Mouse (Mus musculus) kidney, embryonic 14.5 days (tissue): ENCODE measurements at regions not wholly inside any gene's neighbourhood (a gene's known extent, or its start where the extent isn't known, plus 50 kb on each side); places are given as distances from the start of the nearest gene placed in this dataset.

Source experiments
- ATAC-seq: fragments of 200-750 bp; cut with Nextera tagmentation; 2 replicates; pipeline ENCODE4 v1.8.0; 2017; ENCODE audit warnings: moderate number of reproducible peaks, mild to moderate bottlenecking, moderate TSS enrichment, moderate library complexity; ENCODE audit not compliant: low FRiP score, low TSS enrichment
- H3K27ac ChIP-seq: fragments of 300-500 bp; sonication (generic); 2 replicates; pipeline ENCODE4 v1.5.1; 2014; ENCODE audit warnings: low read depth, mild to moderate bottlenecking, low read length, moderate library complexity, mixed read lengths
- H3K27me3 ChIP-seq: fragments of 300-500 bp; sonication (generic); 2 replicates; pipeline ENCODE4 v1.6.1; 2014; ENCODE audit warnings: mild to moderate bottlenecking, low read length; ENCODE audit not compliant: control insufficient read depth, insufficient read depth
- H3K36me3 ChIP-seq: fragments of 300-500 bp; sonication (generic); 2 replicates; pipeline ENCODE4 v1.6.1; 2014; ENCODE audit warnings: low read length, mixed read lengths; ENCODE audit not compliant: control insufficient read depth, insufficient read depth
- H3K4me1 ChIP-seq: fragments of 300-500 bp; sonication (generic); 2 replicates; pipeline ENCODE4 v1.6.1; 2014; ENCODE audit warnings: low read length, mixed read lengths; ENCODE audit not compliant: control insufficient read depth, insufficient read depth
- H3K4me2 ChIP-seq: fragments of 300-500 bp; sonication (generic); replicated peaks from 2 replicates; pipeline ENCODE4 v1.6.1; 2014; ENCODE audit warnings: low read depth, mild to moderate bottlenecking, low read length
- H3K4me3 ChIP-seq: fragments of 300-500 bp; sonication (generic); 2 replicates; pipeline ENCODE4 v1.5.1; 2014; ENCODE audit warnings: mild to moderate bottlenecking, low read length
- H3K9ac ChIP-seq: fragments of 300-500 bp; sonication (generic); 2 replicates; pipeline ENCODE4 v1.6.1; 2014; ENCODE audit warnings: low read depth, mild to moderate bottlenecking, low read length, moderate library complexity
- H3K9me3 ChIP-seq: fragments of 300-500 bp; sonication (generic); 2 replicates; pipeline ENCODE4 v1.6.1; 2016; ENCODE audit warnings: low read length; ENCODE audit not compliant: control insufficient read depth
- WGBS: fragments of 180-500 bp; shearing (Covaris S2); extraction: QIAGEN DNeasy Blood & Tissue Kit; methylation state at CpG from one replicate; pipeline ENCODE4 v1.1.7; 2014; 5-methylcytosine and 5-hydroxymethylcytosine counted together

GRCm38 (mm10) chr15:87374670-87375069, 169.4 kb upstream of the Fam19a5 start:
- Histone ChIP-seq H3K9me3 (no peaks in the 10 kb centered on the region), H3K27ac (no peak overlapping the region), H3K4me1 (no peaks in the 10 kb centered on the region), H3K36me3 (no peaks in the 10 kb centered on the region), H3K4me3 (no peak overlapping the region), H3K9ac (no peak overlapping the region), H3K27me3 (no peaks in the 10 kb centered on the region), H3K4me2 (no peak overlapping the region)
- no peak for ATAC-seq
- 71% methylated on average over 13 of the region's 13 CpGs for WGBS

GRCm38 (mm10) chr15:87375596-87376194, 168.4 kb upstream of the Fam19a5 start:
- Histone ChIP-seq H3K4me1 (no peaks in the 10 kb centered on the region), H3K4me3 (no peak overlapping the region), H3K9ac (no peak overlapping the region), H3K4me2 (no peak overlapping the region), H3K36me3 (no peaks in the 10 kb centered on the region), H3K27ac (no peak overlapping the region), H3K27me3 (no peaks in the 10 kb centered on the region), H3K9me3 (no peaks in the 10 kb centered on the region)
- no peak for ATAC-seq
- 75% methylated on average over 14 of the region's 14 CpGs for WGBS

- Histone ChIP-seq H3K27ac (no peak overlapping the region), H3K4me1 (no peaks in the 10 kb centered on the region), H3K27me3 (no peaks in the 10 kb centered on the region), H3K4me3 (no peak overlapping the region), H3K36me3 (no peaks in the 10 kb centered on the region), H3K4me2 (no peak overlapping the region), H3K9me3 (peaks cover 7% of the 10 kb centered on the region; the same call in 1 of the 2 replicates), H3K9ac (no peak overlapping the region)
- ATAC-seq: no peak
- WGBS: 29% methylated on average over 6 of the region's 6 CpGs
Observed at GRCm38 (mm10) chr15:87383551-87384265, 160.4 kb upstream of the Fam19a5 start.

GRCm38 (mm10) chr15:87384279-87385066, 159.6 kb upstream of the Fam19a5 start:
- 31% methylated on average over 13 of the region's 13 CpGs for WGBS
- H3K27ac ChIP-seq: no peak overlapping the region
- peaks cover 7% of the 10 kb centered on the region; the same call in 1 of the 2 replicates for H3K9me3 ChIP-seq
- H3K4me2 ChIP-seq: no peak overlapping the region
- H3K4me1 ChIP-seq: no peaks in the 10 kb centered on the region
- no peaks in the 10 kb centered on the region for H3K27me3 ChIP-seq
- H3K36me3 ChIP-seq: no peaks in the 10 kb centered on the region
- H3K4me3 ChIP-seq: no peak overlapping the region
- no peak overlapping the region for H3K9ac ChIP-seq
- peak; percentile 65; the same call in 1 of the 2 replicates for ATAC-seq

- Histone ChIP-seq H3K9me3 (peaks cover 7% of the 10 kb centered on the region; the same call in 1 of the 2 replicates), H3K4me3 (no peak overlapping the region), H3K9ac (no peak overlapping the region), H3K27ac (no peak overlapping the region), H3K36me3 (no peaks in the 10 kb centered on the region), H3K4me2 (no peak overlapping the region), H3K4me1 (no peaks in the 10 kb centered on the region), H3K27me3 (no peaks in the 10 kb centered on the region)
- ATAC-seq: no peak
- 83% methylated on average over 6 of the region's 6 CpGs for WGBS
Observed at GRCm38 (mm10) chr15:87386513-87386983, 157.6 kb upstream of the Fam19a5 start.

- Histone ChIP-seq H3K4me1 (no peaks in the 10 kb centered on the region), H3K9ac (no peak overlapping the region), H3K27me3 (no peaks in the 10 kb centered on the region), H3K4me3 (no peak overlapping the region), H3K9me3 (peaks cover 7% of the 10 kb centered on the region; the same call in 1 of the 2 replicates), H3K4me2 (no peak overlapping the region), H3K36me3 (no peaks in the 10 kb centered on the region), H3K27ac (no peak overlapping the region)
- no peak for ATAC-seq
- WGBS: 14% methylated on average over 8 of the region's 8 CpGs
Observed at GRCm38 (mm10) chr15:87391395-87391794, 152.7 kb upstream of the Fam19a5 start.

GRCm38 (mm10) chr15:87398396-87398795, 145.7 kb upstream of the Fam19a5 start:
- no peaks in the 10 kb centered on the region for H3K9me3 ChIP-seq
- 28% methylated on average over 4 of the region's 4 CpGs for WGBS
- no peaks in the 10 kb centered on the region for H3K27me3 ChIP-seq
- H3K4me3 ChIP-seq: no peak overlapping the region
- H3K9ac ChIP-seq: no peak overlapping the region
- H3K4me2 ChIP-seq: no peak overlapping the region
- H3K4me1 ChIP-seq: peaks cover 4% of the 10 kb centered on the region; the same call in 1 of the 2 replicates
- no peak for ATAC-seq
- no peaks in the 10 kb centered on the region for H3K36me3 ChIP-seq
- H3K27ac ChIP-seq: no peak overlapping the region

GRCm38 (mm10) chr15:87405689-87406088, 138.4 kb upstream of the Fam19a5 start:
- H3K4me1 ChIP-seq: no peaks in the 10 kb centered on the region
- no peak overlapping the region for H3K4me2 ChIP-seq
- no peaks in the 10 kb centered on the region for H3K9me3 ChIP-seq
- 87% methylated on average over 5 of the region's 5 CpGs for WGBS
- ATAC-seq: no peak
- H3K4me3 ChIP-seq: no peak overlapping the region
- no peaks in the 10 kb centered on the region for H3K27me3 ChIP-seq
- no peaks in the 10 kb centered on the region for H3K36me3 ChIP-seq
- no peak overlapping the region for H3K27ac ChIP-seq
- H3K9ac ChIP-seq: no peak overlapping the region

- no peak for ATAC-seq
- no peak overlapping the region for H3K9ac ChIP-seq
- no peak overlapping the region for H3K27ac ChIP-seq
- H3K9me3 ChIP-seq: no peaks in the 10 kb centered on the region
- H3K27me3 ChIP-seq: no peaks in the 10 kb centered on the region
- no peak overlapping the region for H3K4me3 ChIP-seq
- H3K4me2 ChIP-seq: no peak overlapping the region
- H3K4me1 ChIP-seq: no peaks in the 10 kb centered on the region
- H3K36me3 ChIP-seq: no peaks in the 10 kb centered on the region
- 51% methylated on average over 12 of the region's 12 CpGs for whole genome bisulfite sequencing
Observed at GRCm38 (mm10) chr15:87411978-87412377, 132.1 kb upstream of the Fam19a5 start.
